Mouse (Mus musculus) gastrocnemius, adult 2 months (tissue): ENCODE measurements around the gene Ate1. TPM values are rescaled to one million over a fixed set of nuclear protein-coding genes. Genes with fewer than 3 reads are reported as not detected.
"Not testable (repeated sequence)": the region's sequence is repeated elsewhere in the genome, so short reads cannot be mapped to it uniquely, and the experiment has no call there.

ENCODE experiments used
- DNase-seq: peaks from one replicate; pipeline ENCODE4 v3.0.0; 2022
- H3K27ac ChIP-seq: fragments of 200-600 bp; 2 replicates; pipeline ENCODE4 v1.8.1; 2022; ENCODE audit warnings: mild to moderate bottlenecking
- H3K4me3 ChIP-seq: fragments of 200-600 bp; 2 replicates; pipeline ENCODE4 v1.8.1; 2022; ENCODE audit warnings: mild to moderate bottlenecking, moderate library complexity
- CTCF ChIP-seq: fragments of 200-600 bp; IDR thresholded peaks from 2 replicates; pipeline ENCODE4 v1.8.1; 2022; ENCODE audit warnings: antibody characterized with exemption, mild to moderate bottlenecking, moderate library complexity
- intact Hi-C: fragments of 180-260 bp; cut with DNase I; formaldehyde crosslinking; loops from one replicate; pipeline ENCODE4 v1.15.1; 2025
- total RNA-seq, 2 experiments: library from RNA; stranded (reverse); gene quantifications; 2 replicates each; pipeline ENCODE4 v1.2.3; 2021

Ate1 gene
- total RNA-seq, 2 experiments from 2014 or later: 36.0 to 36.6 TPM

GRCm38 (mm10) chr7:130518213-130519095, 1.7 kb downstream of the Ate1 start:
- DNase-seq: no peak

DNA sequence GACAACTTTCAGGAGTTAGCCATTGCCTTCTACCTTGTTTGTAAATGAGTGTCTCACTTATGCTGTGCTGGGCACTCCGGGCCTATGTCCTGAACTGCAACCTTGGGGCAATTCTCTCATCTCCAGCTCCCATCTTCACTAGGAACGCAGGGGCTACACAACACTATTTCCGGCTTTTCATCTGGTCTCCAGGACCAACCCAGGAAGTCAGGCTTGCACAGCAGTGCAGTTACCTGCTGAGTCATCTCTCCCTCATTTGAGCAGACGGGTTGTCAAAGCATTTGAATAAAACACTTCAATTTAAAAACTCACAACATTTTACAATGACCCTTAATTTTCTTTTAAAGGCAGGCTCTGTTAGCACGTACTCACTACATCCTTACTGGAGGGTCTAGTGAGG, 9.9 kb downstream of the Ate1 start:
- no peak overlapping the region for H3K4me3 ChIP-seq
- intact Hi-C loops: no loop called here
- DNase-seq: no peak
- no peak overlapping the region for H3K27ac ChIP-seq
- TF ChIP-seq CTCF: no peak

More at GRCm38 (mm10) chr7:130518213-130519095, 1.7 kb downstream of the Ate1 start:
- TF ChIP-seq CTCF: no peak
- Histone ChIP-seq H3K27ac (peak overlapping the region; percentile 91), H3K4me3 (peak overlapping the region; percentile 90)
- intact Hi-C loops: no loop called here

DNA sequence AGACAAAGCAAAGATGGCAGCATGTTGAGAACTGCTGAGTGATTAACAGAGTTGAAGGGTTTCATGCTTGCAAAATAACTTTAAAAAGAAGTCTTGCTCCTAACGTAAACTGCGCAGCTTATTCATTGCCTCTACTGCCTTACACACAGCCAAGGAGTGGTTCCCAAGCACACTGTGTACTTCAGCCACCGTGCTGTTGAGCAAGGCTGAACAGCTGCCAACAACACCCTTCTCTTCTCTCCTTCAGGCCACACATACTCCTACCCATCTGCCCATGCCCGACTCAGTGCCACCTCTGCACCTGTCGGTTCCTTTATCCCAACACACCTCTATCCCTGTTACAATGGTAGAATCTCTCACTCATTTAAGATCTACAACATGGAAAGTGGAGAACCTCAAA, 17.2 kb downstream of the Ate1 start:
- H3K4me3 ChIP-seq: no peak overlapping the region
- no peak for TF ChIP-seq CTCF
- DNase-seq: peak; percentile 58
- intact Hi-C loops: no loop called here
- H3K27ac ChIP-seq: no peak overlapping the region

- no peak for DNase-seq
- no peak for TF ChIP-seq CTCF
- H3K27ac ChIP-seq: no peak overlapping the region
- no peak overlapping the region for H3K4me3 ChIP-seq
- intact Hi-C loops: no loop called here
Observed at GRCm38 (mm10) chr7:130501499-130501898, 18.7 kb downstream of the Ate1 start.

DNA sequence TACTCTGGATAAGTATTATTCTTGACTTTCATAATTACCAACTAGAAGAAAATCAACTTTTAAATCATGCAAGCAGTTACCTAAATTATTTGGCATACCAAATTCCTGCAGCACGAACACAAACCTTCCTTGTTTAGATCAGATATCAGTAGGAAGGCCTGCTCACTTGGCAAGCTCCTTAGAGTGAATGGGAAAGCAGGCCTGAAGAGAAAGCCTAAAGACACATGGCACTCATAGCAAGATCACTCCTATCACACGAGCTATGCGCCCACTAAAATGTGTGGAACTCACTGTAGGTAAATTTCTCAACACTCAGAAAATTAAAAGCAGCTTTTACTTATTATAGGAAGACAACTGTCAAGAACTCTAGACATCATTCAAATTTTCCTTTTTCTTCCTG, 26.8 kb downstream of the Ate1 start:
- no peak for TF ChIP-seq CTCF
- H3K4me3 ChIP-seq: no peak overlapping the region
- no peak overlapping the region for H3K27ac ChIP-seq
- intact Hi-C loops: no loop called here
- DNase-seq: no peak

DNA sequence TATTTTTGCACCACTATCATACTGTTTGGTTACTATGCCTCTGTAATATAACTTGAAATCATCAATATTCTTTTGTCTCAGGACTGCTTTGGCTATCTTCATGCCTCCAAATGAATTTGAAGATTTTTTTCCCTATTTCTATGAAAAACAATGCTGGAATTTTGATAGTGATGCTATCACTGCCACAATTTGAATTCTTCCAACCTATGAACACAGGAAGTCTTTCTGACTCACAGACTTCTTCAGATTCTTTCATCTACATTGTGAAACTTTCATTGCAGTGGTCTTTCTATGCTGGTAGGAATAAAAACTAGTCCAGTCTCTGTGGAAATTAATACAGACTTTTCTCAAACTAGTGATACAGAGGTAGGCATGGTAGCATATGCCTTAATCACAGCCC, 28.1 kb downstream of the Ate1 start:
- no peak for TF ChIP-seq CTCF
- Histone ChIP-seq H3K27ac (no peak overlapping the region), H3K4me3 (no peak overlapping the region)
- intact Hi-C loops: no loop called here
- no peak for DNase-seq

GRCm38 (mm10) chr7:130479003-130479402, 41.2 kb downstream of the Ate1 start:
- intact Hi-C loops: not testable (repeated sequence)

GRCm38 (mm10) chr7:130475970-130476369, 44.2 kb downstream of the Ate1 start:
- peak; percentile 92 for TF ChIP-seq CTCF
- Histone ChIP-seq H3K27ac (no peak overlapping the region), H3K4me3 (no peak overlapping the region)
- peak; percentile 39 for DNase-seq
- intact Hi-C loops: loop anchor here (2.0 kb wide), 1 partner anchor 823 kb away; no protein-coding TSS in a partner anchor

More at GRCm38 (mm10) chr7:130479003-130479402, 41.2 kb downstream of the Ate1 start:
- H3K4me3 ChIP-seq, DNase-seq, H3K27ac ChIP-seq: not testable (repeated sequence)
- TF ChIP-seq CTCF: peak; percentile 44

DNA sequence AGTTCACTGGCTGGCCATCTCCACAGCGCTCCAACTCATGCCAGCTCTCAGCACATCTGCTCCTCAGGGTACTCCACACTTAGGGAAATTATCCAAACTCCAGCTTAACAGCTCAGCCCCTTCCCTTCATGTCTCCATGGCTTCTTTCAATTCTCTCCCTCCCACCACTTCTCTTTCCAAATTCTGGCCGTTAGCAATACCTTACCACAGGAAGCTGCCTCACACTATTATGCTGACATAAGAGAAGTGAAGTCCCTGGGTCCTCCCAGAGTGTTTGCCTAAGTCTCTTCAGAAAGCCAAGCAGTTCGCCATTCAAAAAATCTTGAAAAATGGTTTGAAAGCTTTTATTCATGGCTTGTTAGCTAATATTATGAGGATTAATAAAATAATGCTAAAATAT, 46.3 kb downstream of the Ate1 start:
- no peak for TF ChIP-seq CTCF
- DNase-seq: no peak
- Histone ChIP-seq H3K27ac (no peak overlapping the region), H3K4me3 (no peak overlapping the region)
- intact Hi-C loops: loop anchor here (5.0 kb wide), 1 partner anchor 202 kb away; no protein-coding TSS in a partner anchor

GRCm38 (mm10) chr7:130472683-130473082, 47.5 kb downstream of the Ate1 start:
- no peak overlapping the region for H3K27ac ChIP-seq
- TF ChIP-seq CTCF: no peak
- H3K4me3 ChIP-seq: no peak overlapping the region
- DNase-seq: no peak
- intact Hi-C loops: loop anchor here (5.0 kb wide), 1 partner anchor 200 kb away; no protein-coding TSS in a partner anchor

- intact Hi-C loops: loop anchor here (5.0 kb wide), 1 partner anchor 199 kb away; no protein-coding TSS in a partner anchor
- no peak for TF ChIP-seq CTCF
- no peak overlapping the region for H3K4me3 ChIP-seq
- H3K27ac ChIP-seq: no peak overlapping the region
- DNase-seq: no peak
Observed at GRCm38 (mm10) chr7:130471045-130471444, 49.1 kb downstream of the Ate1 start.

GRCm38 (mm10) chr7:130455587-130456246, 64.5 kb downstream of the Ate1 start:
- no peak overlapping the region for H3K27ac ChIP-seq
- no peak overlapping the region for H3K4me3 ChIP-seq
- TF ChIP-seq CTCF: no peak
- no peak for DNase-seq
- intact Hi-C loops: no loop called here

GRCm38 (mm10) chr7:130454226-130454625, 65.9 kb downstream of the Ate1 start:
- Histone ChIP-seq H3K4me3 (no peak overlapping the region), H3K27ac (no peak overlapping the region)
- no peak for TF ChIP-seq CTCF
- no peak for DNase-seq
- intact Hi-C loops: no loop called here
